Mouse (Mus musculus): Measurements from ENCODE around the gene Traf3.

- TF ChIP-seq POLR2A (IDR thresholded peaks at IDR 0.05; ENCODE audit: insufficient read depth, low read length) (no peak), CTCF (IDR thresholded peaks at IDR 0.05; ENCODE audit: low read depth, low read length) (peak; percentile 12)
Measured at GRCm38 (mm10) chr12:111251227-111251626, 85.1 kb downstream of the Traf3 start.
